Mouse (Mus musculus): ENCODE results near the gene Med7.

Gene Med7

DNA sequence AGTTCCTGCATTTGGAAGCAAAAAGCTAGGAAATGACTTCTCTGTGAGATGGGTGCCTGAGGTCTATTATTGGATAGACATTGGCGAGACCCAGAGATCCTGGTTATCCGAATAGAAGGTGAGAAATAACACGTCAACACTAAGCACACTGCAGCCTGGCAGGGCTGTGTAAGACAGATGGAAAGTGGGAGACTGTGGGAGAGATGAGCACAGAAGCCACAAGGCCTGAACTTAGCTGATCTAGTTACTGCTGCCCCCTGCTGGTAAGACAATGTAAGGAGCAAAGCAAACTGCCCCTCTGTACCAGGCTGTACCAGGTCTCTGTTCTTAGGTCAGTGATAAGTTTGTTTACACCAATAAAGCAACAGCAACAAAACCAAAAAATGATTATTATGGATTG is 5.6 kb upstream of the Med7 start:
- DNase-seq = peak; percentile 75 to 90

DNA sequence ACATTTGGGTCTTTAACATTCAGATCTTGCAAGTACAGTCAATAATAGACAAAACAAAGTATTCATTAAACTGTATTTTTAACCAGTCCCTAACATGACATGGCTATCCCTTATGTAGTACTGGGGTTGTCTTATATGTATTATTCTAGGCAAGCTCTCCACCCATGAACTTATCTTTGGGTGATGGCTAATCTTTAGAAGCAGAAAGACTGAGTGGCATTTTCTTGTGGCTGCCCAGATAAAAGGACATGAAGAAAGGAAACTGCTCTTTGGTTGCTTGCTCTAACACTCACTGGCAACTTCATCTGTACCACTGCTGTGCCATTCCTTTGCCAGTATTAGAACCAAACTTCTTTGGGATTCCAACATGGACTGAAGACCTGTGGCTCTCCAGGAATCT is 1.4 kb upstream of the Med7 start:
- no peak for DNase-seq

DNA sequence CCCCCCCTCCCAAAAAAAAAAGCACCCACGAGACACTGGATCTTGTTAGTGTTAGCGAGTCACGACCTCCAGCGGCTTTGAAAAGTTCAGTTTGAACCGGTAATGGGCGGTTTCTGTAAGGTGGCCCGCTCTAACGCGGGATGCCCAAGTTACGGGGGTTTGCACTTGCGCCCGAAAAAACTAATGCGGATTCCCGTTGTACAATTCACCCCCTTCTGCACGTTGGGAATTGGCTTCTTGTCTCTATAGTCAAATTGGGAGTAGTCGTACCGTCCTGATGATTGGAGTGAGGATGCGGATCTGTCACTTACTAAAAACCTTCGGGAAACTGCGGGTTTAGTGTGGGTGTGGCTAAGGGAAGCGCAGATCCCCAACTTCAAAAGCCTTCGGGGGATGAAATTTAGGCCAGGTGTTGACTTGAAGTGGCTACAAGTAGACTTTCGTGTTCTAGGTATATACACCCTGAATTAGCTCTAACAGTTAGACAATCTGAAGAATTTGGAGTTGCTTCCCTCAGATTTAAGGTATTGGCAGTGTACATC is 805 bp downstream of the Med7 start:
- DNase-seq = no peak

DNA sequence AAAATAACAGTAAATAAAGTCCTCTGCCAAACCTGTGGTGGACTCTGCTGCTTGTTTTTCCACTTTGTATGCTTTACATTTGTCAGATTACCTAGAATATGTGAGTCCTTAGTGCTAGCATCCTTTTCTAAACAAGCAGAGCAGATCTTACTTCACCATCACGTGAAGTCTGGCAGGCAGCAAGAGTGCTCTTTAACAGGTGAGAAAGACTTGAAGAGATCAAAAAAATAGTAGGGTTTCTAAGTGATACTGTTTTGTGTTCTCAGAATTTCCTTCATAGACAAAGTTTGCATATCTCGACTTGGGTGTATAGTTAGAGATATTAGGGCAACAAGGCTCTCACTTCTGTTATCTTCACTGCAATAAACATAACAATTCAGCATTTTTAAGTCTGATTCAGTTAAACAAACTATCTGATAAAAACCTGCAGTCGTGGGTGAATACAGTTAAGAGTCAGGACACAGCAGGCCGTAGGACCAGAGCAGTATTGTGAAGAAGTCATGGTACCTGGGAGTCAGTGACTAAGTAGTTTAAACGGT is 2.3 kb downstream of the Med7 start:
- DNase-seq = no peak

DNA sequence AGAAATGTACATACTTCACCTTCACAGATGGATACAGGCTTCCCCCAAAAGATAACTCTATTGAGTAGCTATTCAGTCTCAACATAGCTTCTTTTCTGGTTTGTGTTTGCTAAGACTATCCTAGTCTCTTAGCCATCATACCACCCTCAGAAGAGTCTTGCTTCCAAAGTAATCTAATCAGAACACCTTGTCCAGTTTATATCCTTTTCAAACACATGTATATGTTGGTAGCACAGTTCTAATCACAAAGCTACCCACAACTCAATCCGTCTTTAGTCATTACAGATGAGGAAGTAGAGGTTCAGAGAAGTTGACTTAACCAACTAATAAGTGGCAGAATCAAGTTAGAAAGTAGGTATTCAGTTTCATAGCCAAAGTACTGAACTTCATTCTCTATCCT is 5.0 kb downstream of the Med7 start:
- no peak for DNase-seq

DNA sequence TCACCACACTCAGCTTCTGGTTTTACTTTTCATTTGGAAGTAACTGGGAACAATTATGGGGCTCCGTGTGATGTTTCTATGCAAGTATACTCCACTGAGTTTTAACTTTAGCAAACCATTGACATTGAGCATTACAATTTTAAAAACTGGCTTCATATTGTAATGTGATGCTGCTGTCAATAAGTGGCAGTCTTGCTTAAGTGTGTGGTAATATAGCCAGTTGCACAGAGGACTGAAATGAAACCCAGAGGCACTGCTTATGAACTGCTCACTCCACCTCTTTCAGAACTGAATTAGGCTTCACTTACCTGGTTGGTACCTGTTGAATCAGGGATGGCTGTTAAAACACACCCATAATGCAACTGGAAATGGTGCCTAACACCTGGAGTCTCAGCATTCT is 6.4 kb downstream of the Med7 start:
- DNase-seq = no peak

DNA sequence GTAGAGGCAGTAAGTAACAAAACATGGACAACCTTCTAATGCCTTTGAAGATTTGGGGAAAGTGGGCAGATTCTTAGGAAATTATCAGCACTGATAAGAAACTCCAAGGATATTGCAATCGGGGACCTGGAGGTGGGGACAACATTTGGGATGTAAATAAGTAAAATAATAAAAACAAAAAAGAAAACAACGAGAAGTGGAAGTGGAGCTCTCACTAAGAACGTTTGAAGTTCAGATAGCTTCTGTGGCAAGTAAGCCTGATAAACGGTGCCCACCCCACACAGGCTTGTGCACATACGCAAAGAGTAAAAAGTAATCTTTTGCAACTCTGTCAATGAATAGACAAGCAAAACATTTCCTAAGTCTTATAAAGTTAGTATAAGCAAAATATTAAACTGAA is 7.3 kb downstream of the Med7 start:
- DNase-seq = no peak

DNA sequence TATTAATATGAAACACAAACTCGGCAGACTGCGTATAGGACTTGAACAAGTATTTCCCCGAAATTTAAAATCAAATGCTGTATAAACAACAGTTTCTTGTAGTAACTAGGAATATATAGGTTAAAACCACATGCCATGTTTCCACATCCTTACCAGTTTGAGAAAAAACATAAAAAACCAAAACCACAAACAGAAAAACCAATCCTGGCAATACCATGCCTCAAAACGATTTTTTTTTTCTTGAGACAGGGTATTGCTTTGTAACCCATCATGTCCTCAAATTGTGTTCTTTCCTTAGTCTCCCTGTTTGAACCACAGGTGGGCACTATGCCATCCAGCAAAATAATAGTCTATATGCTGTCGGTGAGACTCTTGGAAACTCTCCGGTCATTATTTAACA is 9.4 kb downstream of the Med7 start:
- no peak for DNase-seq

DNA sequence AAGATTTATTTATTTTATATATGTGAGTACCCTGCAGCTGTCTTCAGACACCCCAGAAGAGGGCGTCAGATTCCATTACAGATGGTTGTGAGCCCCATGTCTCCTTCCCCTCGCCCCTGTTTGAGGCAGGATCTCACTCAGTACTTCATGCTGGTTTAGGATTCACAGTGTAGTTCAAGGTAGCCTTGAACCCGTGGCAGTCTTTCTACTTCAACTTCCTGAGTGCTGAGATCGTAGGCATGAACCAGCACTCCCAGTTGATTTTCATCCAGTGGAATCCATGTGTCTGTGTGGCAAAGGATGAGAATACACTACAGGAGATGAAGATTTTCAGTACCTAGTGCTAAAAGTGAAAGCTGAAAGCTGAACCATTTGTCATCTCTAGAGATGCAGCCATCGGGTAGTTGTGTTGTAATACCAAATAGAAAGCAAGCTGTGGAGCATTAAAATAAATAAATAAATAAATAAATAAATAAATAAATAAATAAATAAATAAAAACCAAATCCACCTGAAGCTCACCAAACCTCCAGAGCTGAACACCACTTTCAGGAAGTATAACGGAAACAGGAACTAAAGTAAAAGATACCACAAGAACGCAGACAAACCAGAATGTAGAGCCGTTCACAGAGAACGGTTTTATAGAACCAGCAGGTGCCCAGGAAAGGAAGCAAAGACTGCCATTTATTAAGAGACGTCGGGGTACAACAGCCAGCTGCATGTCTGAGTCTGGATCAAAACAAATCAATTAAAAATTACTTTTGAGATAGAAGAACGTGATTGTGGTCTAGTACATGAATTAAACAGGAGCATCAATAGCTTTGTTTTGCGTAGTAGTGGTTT is 11.1 kb downstream of the Med7 start:
- no peak for DNase-seq

DNA sequence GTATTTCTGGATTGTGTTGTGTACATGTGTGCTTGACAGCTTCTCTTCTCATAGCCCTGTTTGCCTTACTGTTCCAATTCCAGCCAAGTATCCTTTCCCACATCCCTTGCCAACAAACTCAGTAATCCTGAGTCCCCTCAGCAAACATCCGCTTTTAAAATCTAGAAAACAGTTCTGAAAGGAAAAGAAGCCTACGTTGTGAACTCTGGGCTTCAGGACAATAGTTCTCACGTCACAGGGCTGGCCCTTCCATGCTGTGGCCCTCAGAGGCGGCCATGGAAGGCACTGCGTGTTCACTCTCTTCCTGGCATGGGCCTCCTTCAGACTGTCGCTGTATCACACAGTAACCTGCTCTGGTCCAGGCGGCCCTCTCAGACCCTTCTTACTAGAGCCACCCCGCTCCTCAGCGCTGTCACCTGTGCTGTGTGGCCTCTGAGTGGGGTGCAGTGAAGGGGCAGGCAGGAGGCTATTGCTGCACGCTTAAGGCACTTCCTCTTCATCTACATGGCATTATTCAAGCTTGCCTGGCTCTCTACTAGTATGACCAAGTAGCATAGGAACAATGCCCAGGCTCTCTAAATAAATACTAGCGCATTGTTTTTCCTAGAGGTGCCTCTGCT is 12.8 kb downstream of the Med7 start:
- DNase-seq = no peak

DNA sequence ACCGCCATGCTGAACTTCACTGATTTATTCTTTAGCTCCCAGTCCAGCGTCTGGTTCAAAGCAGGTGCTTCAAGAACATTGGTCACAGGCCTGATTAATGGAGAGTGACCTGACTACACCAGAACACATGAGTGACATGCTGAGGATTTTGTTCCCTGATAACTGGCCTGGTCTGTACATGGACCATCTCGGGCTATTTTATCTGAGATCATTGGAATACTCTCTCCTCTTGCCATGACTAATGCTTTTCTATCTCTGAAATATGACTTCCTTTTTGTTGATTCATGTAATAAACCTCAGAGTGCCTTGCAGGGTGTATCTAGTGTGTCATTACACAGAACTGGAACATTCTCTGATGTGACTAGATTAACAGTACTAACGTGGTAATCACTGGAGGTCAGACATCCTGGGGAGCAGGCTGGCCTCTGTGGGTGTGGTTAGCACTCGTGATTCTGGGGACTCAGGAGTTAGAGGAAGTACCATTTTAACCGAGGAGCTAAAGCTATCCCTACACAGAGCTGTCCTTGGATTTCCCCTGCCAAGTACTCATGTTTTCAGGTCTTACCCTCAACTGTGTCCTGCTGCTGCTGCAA is 17.8 kb downstream of the Med7 start, which contains the start of gene Havcr2:
Gene Havcr2, plus strand, starts transcription at position 483 of the 593 bp plus-strand sequence.
- no peak for DNase-seq

DNA sequence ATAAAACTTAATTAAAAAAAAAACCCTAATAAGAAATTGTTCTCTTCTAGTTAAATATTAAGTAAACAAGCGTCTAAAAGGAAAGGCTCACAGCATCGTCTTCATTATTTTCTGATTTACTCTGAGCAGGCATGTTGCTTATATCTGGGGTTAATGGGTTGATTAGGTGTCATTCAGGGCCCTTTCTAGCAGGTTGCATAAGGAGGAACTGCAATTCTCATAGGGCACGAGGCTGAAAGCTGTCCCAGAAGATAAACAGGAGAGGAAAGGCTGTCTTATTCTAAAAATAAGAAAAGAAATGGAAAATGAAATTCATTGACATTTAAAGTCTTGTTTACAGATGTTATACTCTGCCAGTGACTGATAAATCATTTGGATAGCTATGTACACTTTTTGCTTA is 23.2 kb downstream of the Med7 start:
- DNase-seq = no peak

DNA sequence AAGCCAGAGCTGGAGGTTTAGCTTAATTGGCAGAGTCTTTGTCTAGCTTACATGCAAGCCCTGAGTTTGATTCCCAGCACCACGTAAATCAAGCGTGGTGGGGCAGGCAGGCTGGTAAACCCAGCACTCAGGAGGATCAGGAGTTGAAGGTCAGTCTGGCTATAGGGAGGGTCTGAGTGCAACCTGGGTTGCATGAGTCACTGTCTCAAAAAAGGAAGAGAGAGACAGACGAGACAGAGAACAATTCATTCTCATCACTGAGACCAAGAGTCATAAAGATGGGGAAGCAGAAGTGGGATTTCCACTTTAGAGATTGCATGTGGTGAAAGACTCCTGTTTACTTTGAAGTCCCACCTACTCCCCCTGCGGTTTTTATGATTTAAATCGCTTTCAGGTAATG is 24.6 kb downstream of the Med7 start:
- DNase-seq = no peak

DNA sequence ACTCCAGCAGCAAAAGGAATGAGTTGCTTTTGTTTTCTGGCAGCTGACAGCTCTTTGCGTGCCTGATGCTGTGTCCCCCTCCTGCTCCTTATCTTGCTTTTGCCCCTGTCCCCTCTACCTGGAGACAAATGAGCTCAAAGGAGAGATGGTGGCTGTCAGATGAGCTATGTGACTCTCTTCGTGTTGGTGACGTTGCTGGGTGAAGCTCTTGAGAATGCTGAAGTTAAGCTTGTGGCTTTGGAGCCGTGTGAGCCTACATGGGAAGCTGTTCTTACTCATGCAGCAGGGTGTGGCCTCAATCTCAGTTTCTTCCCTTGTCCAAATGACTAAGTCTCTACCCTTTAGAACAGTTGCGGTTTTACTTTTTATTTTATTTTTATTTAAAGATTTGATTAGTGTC is 25.2 kb downstream of the Med7 start:
- no peak for DNase-seq

DNA sequence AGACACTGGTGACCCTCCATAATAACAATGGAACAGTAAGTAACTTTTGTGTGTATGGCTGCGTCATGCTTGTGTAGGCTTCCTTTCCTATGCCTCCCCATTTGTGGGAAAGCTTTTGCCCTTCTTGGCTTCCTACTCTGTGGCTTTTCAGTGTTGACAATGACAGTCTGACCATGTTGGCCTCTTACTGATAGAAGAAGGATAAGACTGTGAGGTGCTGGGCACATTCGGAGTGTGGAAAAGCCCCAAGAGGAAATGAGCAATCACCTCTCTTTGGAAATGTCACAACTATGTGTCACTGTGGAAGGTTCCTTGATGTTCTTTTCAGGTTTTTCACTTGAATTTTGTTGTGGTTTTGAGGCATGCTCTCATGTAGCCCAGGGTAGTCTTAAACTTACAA is 30.2 kb downstream of the Med7 start:
- DNase-seq = no peak

DNA sequence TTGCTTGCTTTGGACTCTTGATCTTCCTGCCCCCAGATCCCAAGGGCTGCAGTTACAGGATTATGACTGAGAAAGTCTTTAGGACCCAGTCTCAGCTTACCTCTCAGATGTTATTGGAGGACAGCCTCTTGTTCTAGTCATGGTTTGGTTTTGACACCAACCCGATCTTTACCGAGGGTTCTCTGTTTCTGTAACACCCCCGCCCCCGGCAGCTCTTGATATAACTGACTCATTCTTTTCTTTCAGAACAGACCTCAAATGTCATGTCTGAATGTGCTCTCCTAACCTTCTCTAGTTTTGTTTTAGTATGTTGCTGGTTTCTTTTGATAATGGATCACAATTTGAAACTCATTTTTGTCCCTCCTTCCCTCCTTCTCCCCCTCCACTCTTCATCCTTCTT is 37.5 kb downstream of the Med7 start:
- DNase-seq = no peak

DNA sequence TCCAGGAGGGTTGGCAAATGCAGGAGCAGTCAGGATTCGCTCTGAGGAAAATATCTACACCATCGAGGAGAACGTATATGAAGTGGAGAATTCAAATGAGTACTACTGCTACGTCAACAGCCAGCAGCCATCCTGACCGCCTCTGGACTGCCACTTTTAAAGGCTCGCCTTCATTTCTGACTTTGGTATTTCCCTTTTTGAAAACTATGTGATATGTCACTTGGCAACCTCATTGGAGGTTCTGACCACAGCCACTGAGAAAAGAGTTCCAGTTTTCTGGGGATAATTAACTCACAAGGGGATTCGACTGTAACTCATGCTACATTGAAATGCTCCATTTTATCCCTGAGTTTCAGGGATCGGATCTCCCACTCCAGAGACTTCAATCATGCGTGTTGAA is 42.6 kb downstream of the Med7 start:
- DNase-seq = no peak

DNA sequence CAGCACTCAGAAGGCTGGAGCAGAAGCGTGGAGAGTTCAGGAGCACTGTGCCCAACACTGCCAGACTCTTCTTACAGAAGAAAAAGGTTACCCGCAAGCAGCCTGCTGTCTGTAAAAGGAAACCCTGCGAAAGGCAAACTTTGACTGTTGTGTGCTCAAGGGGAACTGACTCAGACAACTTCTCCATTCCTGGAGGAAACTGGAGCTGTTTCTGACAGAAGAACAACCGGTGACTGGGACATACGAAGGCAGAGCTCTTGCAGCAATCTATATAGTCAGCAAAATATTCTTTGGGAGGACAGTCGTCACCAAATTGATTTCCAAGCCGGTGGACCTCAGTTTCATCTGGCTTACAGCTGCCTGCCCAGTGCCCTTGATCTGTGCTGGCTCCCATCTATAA is 43.8 kb downstream of the Med7 start:
- DNase-seq = no peak

DNA sequence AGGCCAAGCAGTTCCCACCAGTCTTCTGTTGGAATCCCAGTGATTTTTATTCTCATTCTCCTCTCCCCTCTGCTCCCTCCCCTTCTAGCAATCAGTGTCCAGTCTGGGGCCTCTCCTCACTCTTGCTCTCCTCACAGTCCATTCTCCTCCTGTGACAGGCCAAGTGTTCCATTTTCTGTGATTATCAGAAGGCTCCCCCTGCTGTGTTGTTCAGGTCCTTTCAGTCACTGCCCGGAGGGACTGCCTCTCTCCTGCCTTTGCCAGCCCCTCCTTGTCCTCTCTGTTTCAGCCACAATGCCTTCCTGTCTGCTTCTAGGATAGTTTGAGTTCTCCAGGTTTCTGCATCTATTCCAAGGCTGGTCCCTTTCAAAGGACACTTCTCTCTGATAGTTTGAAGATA is 51.5 kb downstream of the Med7 start:
- DNase-seq = no peak

DNA sequence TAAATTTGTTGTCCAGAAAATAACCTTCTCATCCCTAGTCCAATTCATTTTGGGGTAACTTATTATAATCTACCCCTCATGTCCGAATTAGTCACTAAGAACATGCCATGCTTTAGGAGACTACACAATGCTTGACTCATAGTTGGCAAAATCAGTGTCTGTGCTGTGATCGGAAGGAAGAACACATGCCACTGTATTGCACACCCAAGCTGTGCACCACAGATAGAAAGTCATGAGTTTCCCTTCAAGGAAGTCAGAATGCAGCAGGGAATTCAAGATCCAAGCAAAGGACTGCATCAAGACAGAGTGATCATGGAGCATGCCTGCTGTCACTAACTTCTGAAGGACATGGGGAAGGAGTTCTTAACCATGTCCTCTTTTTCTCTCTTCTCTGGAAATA is 51.9 kb downstream of the Med7 start:
- DNase-seq = no peak

Measured in cerebellum, postnatal 25 days (tissue).